In the genomic region with DNA sequence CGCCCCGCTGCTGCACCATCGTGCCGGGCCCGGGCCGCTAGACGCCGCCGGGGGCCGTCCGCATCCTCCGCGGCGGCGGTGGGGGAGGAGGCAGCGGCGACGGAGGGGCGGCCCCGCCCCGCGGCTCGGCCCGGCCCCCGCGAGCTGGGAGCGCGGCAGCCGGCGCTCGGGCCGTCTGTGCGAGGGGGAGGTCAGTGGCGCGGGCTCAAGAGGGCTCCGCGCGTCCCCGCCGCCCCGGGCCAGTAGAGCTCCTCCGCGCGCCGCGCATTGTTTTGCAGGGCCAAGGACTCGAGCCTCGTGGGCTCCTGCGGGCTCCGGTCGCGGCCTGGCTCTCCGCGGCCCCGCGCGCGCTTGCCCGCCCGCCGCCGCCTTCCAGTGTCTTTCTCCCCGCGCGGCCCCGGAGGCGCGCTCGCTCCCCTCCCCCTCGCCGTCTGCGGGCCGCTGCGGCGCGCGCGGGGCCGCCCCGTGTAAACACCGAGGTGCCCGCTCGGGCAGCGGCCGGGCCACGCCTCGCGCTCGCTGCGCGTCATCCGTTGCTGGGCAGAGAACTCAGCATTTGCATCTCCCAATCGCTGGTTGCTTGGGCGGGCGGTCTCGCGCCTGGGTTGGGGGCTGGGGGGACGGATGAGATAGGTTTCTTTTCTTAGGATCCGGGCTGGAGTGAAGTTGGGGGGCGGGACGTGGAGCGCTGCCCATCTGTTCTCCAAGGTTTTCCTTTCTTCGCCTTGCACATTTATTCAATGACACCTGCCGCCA, we compare ENCODE assay signal across 8 mouse cellular contexts. TPM values are rescaled to one million over a fixed set of nuclear protein-coding genes. Genes with fewer than 3 reads are reported as not detected.
DNase-seq lines count a peak whose midpoint lies in the region; ATAC-seq and TF ChIP-seq lines count a peak whose summit lies in the region.

A gene (minus strand): TSS at position 384 of the 756 bp plus-strand sequence.

- WGBS in heart, embryonic 11.5 days (ENCODE audit: insufficient replicate concordance) = under 1% methylated on average over 54 of the region's 104 CpGs
- WGBS in kidney, embryonic 15.5 days = under 1% methylated on average over 93 of the region's 104 CpGs

- peak within 1 kb of the TSS; percentile 86 for H3ac ChIP-seq in C2C12 (ENCODE audit: control insufficient read depth, insufficient read length, low read depth)

- TF ChIP-seq POLR2A in brain, embryonic 14.5 days (IDR thresholded peaks at IDR 0.05; ENCODE audit: borderline replicate concordance, extremely low read depth, insufficient read depth, insufficient read length, poor library complexity, severe bottlenecking) = peak; percentile 88; the same call in 1 of the 2 replicates

- peaks cover 31% of the 10 kb centered on the region for H3K4me1 ChIP-seq in heart, embryonic 11.5 days (ENCODE audit: control insufficient read depth, insufficient read depth, low read length)
- peaks cover 50% of the 10 kb centered on the region for H3K4me1 ChIP-seq in kidney, embryonic 15.5 days

- H3K79me3 ChIP-seq in C2C12 (ENCODE audit: low read depth) = no peaks in the 10 kb centered on the region

- peak within 1 kb of the TSS; percentile 97 for H3K9ac ChIP-seq in heart, embryonic 11.5 days (ENCODE audit: low read depth, low read length)
- peak within 1 kb of the TSS; percentile 92 for H3K9ac ChIP-seq in kidney, embryonic 15.5 days

- peak; percentile 98 for DNase-seq in brain, embryonic 14.5 days (ENCODE audit: low read depth)
- DNase-seq in liver = peak; percentile 95
- peak; percentile 68 to 84 for DNase-seq in monocyte, adult 2 months (ENCODE audit: low read depth in 1 of 2, low spot score in 2 of 2)
- DNase-seq in spleen, postnatal 14 days (ENCODE audit: low spot score in 2 of 2) = peak; percentile 94 to 99

- no peaks in the 10 kb centered on the region for H3K36me3 ChIP-seq in C2C12 (ENCODE audit: control insufficient read depth, insufficient read depth)
- H3K36me3 ChIP-seq in heart, embryonic 11.5 days (ENCODE audit: control insufficient read depth, insufficient read depth, low read length) = no peaks in the 10 kb centered on the region
- H3K36me3 ChIP-seq in kidney, embryonic 15.5 days = no peaks in the 10 kb centered on the region

- H3K27me3 ChIP-seq in C2C12 (ENCODE audit: control insufficient read depth, insufficient read depth, insufficient read length) = no peaks in the 10 kb centered on the region
- no peaks in the 10 kb centered on the region for H3K27me3 ChIP-seq in heart, embryonic 11.5 days (ENCODE audit: control insufficient read depth, insufficient read depth, low read length)
- H3K27me3 ChIP-seq in kidney, embryonic 15.5 days = no peaks in the 10 kb centered on the region

- H3K79me2 ChIP-seq in C2C12 (ENCODE audit: control insufficient read depth, insufficient read depth) = peaks cover 6% of the 10 kb centered on the region

- peak within 1 kb of the TSS; percentile 49 for H3K4me3 ChIP-seq in C2C12 (ENCODE audit: insufficient read depth, poor library complexity, severe bottlenecking)
- H3K4me3 ChIP-seq in heart, embryonic 11.5 days (ENCODE audit: low read depth, low read length) = peak within 1 kb of the TSS; percentile 73
- H3K4me3 ChIP-seq in kidney, embryonic 15.5 days (replicated peaks) = peak within 1 kb of the TSS; percentile 83

- TF ChIP-seq CTCF in C2C12 (IDR thresholded peaks at IDR 0.05; ENCODE audit: control insufficient read depth, insufficient read depth, insufficient read length) = no peak
- TF ChIP-seq CTCF in brain, embryonic 14.5 days (IDR thresholded peaks at IDR 0.05; ENCODE audit: borderline replicate concordance, extremely low read depth, insufficient read depth, insufficient read length) = no peak

- H3K4me2 ChIP-seq in heart, embryonic 11.5 days = peak within 1 kb of the TSS; percentile 90
- peak within 1 kb of the TSS; percentile 85 for H3K4me2 ChIP-seq in kidney, embryonic 15.5 days

- H3K27ac ChIP-seq in heart, embryonic 11.5 days (ENCODE audit: low read depth, low read length) = peak within 1 kb of the TSS; percentile 99
- H3K27ac ChIP-seq in kidney, embryonic 15.5 days = peak within 1 kb of the TSS; percentile 100

- H3K9me3 ChIP-seq in heart, embryonic 11.5 days (replicated peaks; ENCODE audit: control insufficient read depth, low read length) = no peaks in the 10 kb centered on the region
- H3K9me3 ChIP-seq in kidney, embryonic 15.5 days (replicated peaks) = no peaks in the 10 kb centered on the region

- ATAC-seq in erythroblast, adult 5-6 weeks (replicated peaks; ENCODE audit: low FRiP score, poor library complexity, severe bottlenecking) = peak; percentile 67
- ATAC-seq in heart, embryonic 11.5 days (replicated peaks; ENCODE audit: insufficient number of reproducible peaks, low FRiP score, low TSS enrichment) = peak; percentile 71
- peak; percentile 66 for ATAC-seq in kidney, embryonic 15.5 days (replicated peaks; ENCODE audit: low FRiP score)

TF ChIP-seq in C2C12, 6 proteins besides CTCF, POLR2A, EP300 and RAD21:
- TF ChIP-seq FOSL1 (IDR thresholded peaks at IDR 0.05; ENCODE audit: insufficient read depth, low read length, poor library complexity, severe bottlenecking) (no peak), MYOD1 (IDR thresholded peaks at IDR 0.05; ENCODE audit: control insufficient read depth, insufficient read length, low read depth) (no peak)

RNA-seq across cellular contexts. Expression of the gene that starts here (rescaled TPM):
- 7.2 TPM for polyA plus RNA-seq in C2C12 (2012; fragmentation: generic; extraction: Trizol)
- polyA plus RNA-seq in brain, embryonic 14.5 days (2012; rRNA removed) = 87.0 and 105 TPM in 2 replicates
- total RNA-seq in erythroblast, adult 5-6 weeks (2015; ENCODE audit: low replicate concordance) = 2.3 and 2.5 TPM in 2 replicates
- total RNA-seq in erythroblast, adult 5-6 weeks (2017; ENCODE audit: low replicate concordance) = 0.42 and 1.2 TPM in 2 replicates
- polyA plus RNA-seq in heart, embryonic 11.5 days (2014; fragmentation: Nextera tagmentation; extraction: Ambion mirVana) = 12.9 and 13.9 TPM in 2 replicates
- polyA plus RNA-seq in kidney, embryonic 15.5 days (2015; fragmentation: Nextera tagmentation; extraction: Ambion mirVana) = 10.6 and 12.2 TPM in 2 replicates

Comparison
In these comparisons a context has a peak if more than half of its experiments do, and no peak if none do; other contexts are left out.
1. Peak in every context shown above with its lines: DNase-seq, ATAC-seq, H3K4me3 ChIP-seq and H3K27ac ChIP-seq.